Mouse (Mus musculus) ES-Bruce4 (cell line): ENCODE data around the gene Pla2g10.

Experiments
- CTCF ChIP-seq: IDR thresholded peaks from one replicate; pipeline ENCODE4 v1.8.1; 2011; ENCODE audit warnings: low read depth, low read length
- EP300 ChIP-seq: IDR thresholded peaks from 2 replicates; pipeline ENCODE4 v1.6.1; 2011; ENCODE audit warnings: low read depth, low read length; ENCODE audit not compliant: insufficient read depth
- POLR2A ChIP-seq: IDR thresholded peaks from one replicate; pipeline ENCODE4 v1.8.1; 2011; ENCODE audit warnings: low read length; ENCODE audit not compliant: insufficient read depth

DNA sequence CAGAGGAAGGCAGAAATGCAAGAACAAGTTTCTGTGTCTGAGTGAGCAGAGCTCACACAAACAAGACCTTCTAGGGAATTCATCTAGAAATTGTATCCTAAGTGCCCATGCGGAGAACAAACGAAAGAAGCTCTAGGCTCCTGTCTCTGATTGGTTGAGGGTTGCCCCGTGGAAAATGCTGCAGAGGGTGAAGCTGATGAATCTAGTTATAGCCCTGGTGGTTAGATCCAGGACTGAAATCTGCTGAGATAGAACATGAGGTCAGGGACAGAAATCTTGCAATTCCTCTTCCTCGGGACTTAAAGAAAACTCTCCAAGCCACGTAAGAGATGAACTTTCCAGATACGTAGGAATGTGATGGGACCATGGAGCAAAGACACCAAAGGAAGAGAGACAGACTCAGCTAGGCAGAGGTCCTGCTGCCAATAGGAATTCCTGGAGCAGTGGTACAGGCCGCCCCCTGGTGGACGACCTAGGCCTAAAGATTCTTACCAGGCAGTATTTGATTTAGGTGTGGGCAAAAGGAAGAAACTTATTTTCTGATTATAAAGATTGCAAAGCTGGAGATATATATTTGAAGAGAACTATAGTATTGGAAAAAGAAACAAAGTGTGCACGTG lies 2.8 kb upstream of the Pla2g10 start:
- TF ChIP-seq CTCF (peak; percentile 87), POLR2A (no peak), EP300 (0 out of 2 replicates have a peak, but pooled peaks have one; percentile 3)
